Mouse (Mus musculus): ENCODE results near the gene Plcl1. TPM values are rescaled to one million over a fixed set of nuclear protein-coding genes. Genes with fewer than 3 reads are reported as not detected.

The Plcl1 gene
- total RNA-seq (2021) = 5.0 TPM in 2 replicates
- long read RNA-seq, partial matches to known transcripts = 0 of 2 reads
- long read RNA-seq, other reads (novel, unspliced or antisense) = 2 of 2 reads

GRCm38 (mm10) chr1:55405272-55406022 lies at the start of gene Plcl1:
Gene Plcl1, plus strand, starts transcription at chr1:55405921.
- DNase-seq = peak; percentile 97

GRCm38 (mm10) chr1:55362634-55363033 lies 43.1 kb upstream of the Plcl1 start:
- DNase-seq = no peak

GRCm38 (mm10) chr1:55363044-55363565 lies 42.6 kb upstream of the Plcl1 start, which contains the start of gene Boll:
Gene Boll, minus strand, starts transcription at chr1:55363469.
- peak; percentile 86 for DNase-seq

GRCm38 (mm10) chr1:55363586-55363985 lies 42.1 kb upstream of the Plcl1 start:
- peak; percentile 50 for DNase-seq

- DNase-seq = no peak
Observed at GRCm38 (mm10) chr1:55372626-55373025, 33.1 kb upstream of the Plcl1 start.

- no peak for DNase-seq
Observed at GRCm38 (mm10) chr1:55380527-55380926, 25.2 kb upstream of the Plcl1 start.

GRCm38 (mm10) chr1:55383114-55383773 lies 22.5 kb upstream of the Plcl1 start:
- peak; percentile 88 for DNase-seq

GRCm38 (mm10) chr1:55399891-55400290 lies 5.8 kb upstream of the Plcl1 start:
- DNase-seq = no peak

GRCm38 (mm10) chr1:55404439-55404838 lies 1.3 kb upstream of the Plcl1 start:
- no peak for DNase-seq

- DNase-seq = peak; percentile 81
Observed at GRCm38 (mm10) chr1:55406023-55406413, 297 bp downstream of the Plcl1 start.

GRCm38 (mm10) chr1:55406531-55407375 lies 1.0 kb downstream of the Plcl1 start:
- peak; percentile 5 for DNase-seq

GRCm38 (mm10) chr1:55410670-55411069 lies 4.9 kb downstream of the Plcl1 start:
- DNase-seq = no peak

- DNase-seq = no peak
Observed at GRCm38 (mm10) chr1:55411079-55411478, 5.4 kb downstream of the Plcl1 start.

GRCm38 (mm10) chr1:55412569-55412968 lies 6.8 kb downstream of the Plcl1 start:
- DNase-seq = no peak

GRCm38 (mm10) chr1:55413534-55413933 lies 7.8 kb downstream of the Plcl1 start:
- DNase-seq = no peak

- DNase-seq = no peak
Observed at GRCm38 (mm10) chr1:55418968-55419367, 13.2 kb downstream of the Plcl1 start.

GRCm38 (mm10) chr1:55427607-55428006 lies 21.9 kb downstream of the Plcl1 start:
- DNase-seq = no peak

- DNase-seq = no peak
Observed at GRCm38 (mm10) chr1:55429051-55429450, 23.3 kb downstream of the Plcl1 start.

- no peak for DNase-seq
Observed at GRCm38 (mm10) chr1:55429708-55430107, 24.0 kb downstream of the Plcl1 start.

GRCm38 (mm10) chr1:55430587-55430986 lies 24.9 kb downstream of the Plcl1 start:
- DNase-seq = no peak

- no peak for DNase-seq
Observed at GRCm38 (mm10) chr1:55436589-55436988, 30.9 kb downstream of the Plcl1 start.

- DNase-seq = no peak
Observed at GRCm38 (mm10) chr1:55437095-55437494, 31.4 kb downstream of the Plcl1 start.

All from adrenal gland, postnatal 25 days (tissue).